Mouse (Mus musculus): Measurements from ENCODE around the gene Sun1.

Sun1 gene

GRCm38 (mm10) chr5:139199995-139200769 is at the start of gene Sun1:
Gene Sun1 (plus strand): TSS chr5:139200637.
- DNase-seq (ENCODE audit: low read depth): peak; percentile 98

- DNase-seq (ENCODE audit: low read depth): peak; percentile 72
These were observed 39.5 kb upstream of the Sun1 start for GRCm38 (mm10) chr5:139160899-139161298.

GRCm38 (mm10) chr5:139161632-139162031 is 38.8 kb upstream of the Sun1 start:
- peak; percentile 58 for DNase-seq (ENCODE audit: low read depth)

GRCm38 (mm10) chr5:139166781-139167361 is 33.6 kb upstream of the Sun1 start:
- DNase-seq (ENCODE audit: low read depth): peak; percentile 89

GRCm38 (mm10) chr5:139167548-139167947 is 32.9 kb upstream of the Sun1 start:
- no peak for DNase-seq (ENCODE audit: low read depth)

GRCm38 (mm10) chr5:139171929-139172328 is 28.5 kb upstream of the Sun1 start:
- no peak for DNase-seq (ENCODE audit: low read depth)

- DNase-seq (ENCODE audit: low read depth): no peak
These were observed 26.3 kb upstream of the Sun1 start for GRCm38 (mm10) chr5:139174141-139174540.

GRCm38 (mm10) chr5:139174556-139175547 is 25.6 kb upstream of the Sun1 start:
- peak; percentile 26 for DNase-seq (ENCODE audit: low read depth)

GRCm38 (mm10) chr5:139178895-139179631 is 21.4 kb upstream of the Sun1 start:
- DNase-seq (ENCODE audit: low read depth): peak; percentile 90

GRCm38 (mm10) chr5:139183131-139183530 is 17.3 kb upstream of the Sun1 start:
- DNase-seq (ENCODE audit: low read depth): no peak

- DNase-seq (ENCODE audit: low read depth): no peak
These were observed 16.8 kb upstream of the Sun1 start for GRCm38 (mm10) chr5:139183601-139184000.

GRCm38 (mm10) chr5:139184897-139185296 is 15.5 kb upstream of the Sun1 start:
- DNase-seq (ENCODE audit: low read depth): no peak

- no peak for DNase-seq (ENCODE audit: low read depth)
These were observed 10.7 kb upstream of the Sun1 start for GRCm38 (mm10) chr5:139189726-139190125.

- DNase-seq (ENCODE audit: low read depth): no peak
These were observed 9.5 kb upstream of the Sun1 start for GRCm38 (mm10) chr5:139190958-139191357.

- no peak for DNase-seq (ENCODE audit: low read depth)
These were observed 1.7 kb upstream of the Sun1 start for GRCm38 (mm10) chr5:139198779-139199178.

GRCm38 (mm10) chr5:139199636-139199994 is 822 bp upstream of the Sun1 start:
- no peak for DNase-seq (ENCODE audit: low read depth)

GRCm38 (mm10) chr5:139200770-139201569 is 533 bp downstream of the Sun1 start:
- DNase-seq (ENCODE audit: low read depth): no peak

- DNase-seq (ENCODE audit: low read depth): peak; percentile 38
These were observed 1.7 kb downstream of the Sun1 start for GRCm38 (mm10) chr5:139202127-139202526.

GRCm38 (mm10) chr5:139203312-139203711 is 2.9 kb downstream of the Sun1 start:
- DNase-seq (ENCODE audit: low read depth): no peak

GRCm38 (mm10) chr5:139206081-139206480 is 5.6 kb downstream of the Sun1 start:
- no peak for DNase-seq (ENCODE audit: low read depth)

GRCm38 (mm10) chr5:139206525-139206924 is 6.1 kb downstream of the Sun1 start:
- DNase-seq (ENCODE audit: low read depth): peak; percentile 66
